Mouse (Mus musculus) CH12.LX (cell line): Measurements from ENCODE around the gene Zcwpw1.

ENCODE experiments used
- BHLHE40 ChIP-seq: IDR thresholded peaks from 2 replicates; pipeline ENCODE4 v1.6.1; 2011; ENCODE audit warnings: mild to moderate bottlenecking, low read depth, low read length, improper control_type of control experiment
- CHD1 ChIP-seq: IDR thresholded peaks from 2 replicates; pipeline ENCODE4 v1.6.1; 2012; ENCODE audit warnings: low read depth, low read length, improper control_type of control experiment, inconsistent platforms
- CTCF ChIP-seq, 2 experiments: IDR thresholded peaks in 1 of 2; conservative IDR thresholded peaks in 1 of 2; 2 replicates each; pipeline ENCODE4 v1.5.1; 2011 to 2012; ENCODE audit warnings: low read depth in 2 of 2, low read length in 2 of 2, improper control_type of control experiment in 1 of 2, inconsistent platforms in 1 of 2, mild to moderate bottlenecking in 1 of 2, moderate library complexity in 1 of 2
- MAFK ChIP-seq: IDR thresholded peaks from 2 replicates; pipeline ENCODE4 v1.6.1; 2011; ENCODE audit warnings: low read length, improper control_type of control experiment; ENCODE audit not compliant: insufficient replicate concordance
- MAX ChIP-seq: IDR thresholded peaks from 2 replicates; pipeline ENCODE4 v1.6.1; 2011; ENCODE audit warnings: low read length, improper control_type of control experiment
- MEF2A ChIP-seq: IDR thresholded peaks from 2 replicates; pipeline ENCODE4 v1.6.1; 2014; ENCODE audit warnings: low read depth, mild to moderate bottlenecking, inconsistent platforms, low read length, improper control_type of control experiment, borderline replicate concordance
- MYC ChIP-seq: IDR thresholded peaks from 2 replicates; pipeline ENCODE4 v1.6.1; 2011; ENCODE audit warnings: low read depth, mild to moderate bottlenecking, improper control_type of control experiment, low read length
- POLR2A ChIP-seq: IDR thresholded peaks from 2 replicates; pipeline ENCODE4 v1.6.1; 2011; ENCODE audit warnings: low read depth, mild to moderate bottlenecking, improper control_type of control experiment, low read length
- RCOR1 ChIP-seq: conservative IDR thresholded peaks from 2 replicates; pipeline ENCODE4 v1.6.1; 2012; ENCODE audit warnings: low read depth, mild to moderate bottlenecking, inconsistent platforms, low read length, improper control_type of control experiment
- TCF12 ChIP-seq: IDR thresholded peaks from 2 replicates; pipeline ENCODE4 v1.6.1; 2014; ENCODE audit warnings: low read depth, mild to moderate bottlenecking, inconsistent platforms, low read length, improper control_type of control experiment
- UBTF ChIP-seq: IDR thresholded peaks from 2 replicates; pipeline ENCODE4 v1.6.1; 2012; ENCODE audit warnings: low read depth, mild to moderate bottlenecking, inconsistent platforms, low read length, improper control_type of control experiment, moderate library complexity
- ZC3H11A ChIP-seq: IDR thresholded peaks from 2 replicates; pipeline ENCODE4 v1.6.1; 2012; ENCODE audit warnings: low read depth, mild to moderate bottlenecking, inconsistent platforms, low read length, improper control_type of control experiment
- ZKSCAN1 ChIP-seq: IDR thresholded peaks from 2 replicates; pipeline ENCODE4 v1.6.1; 2012; ENCODE audit warnings: low read depth, inconsistent platforms, low read length, improper control_type of control experiment, borderline replicate concordance
- ZNF384 ChIP-seq: IDR thresholded peaks from 2 replicates; pipeline ENCODE4 v1.6.1; 2012; ENCODE audit warnings: low read depth, low read length, improper control_type of control experiment, inconsistent platforms

- TF ChIP-seq CHD1 = no peak
- TF ChIP-seq ZNF384 = no peak
- no peak for TF ChIP-seq MAFK
- TF ChIP-seq POLR2A = no peak
- no peak for TF ChIP-seq MYC
- TF ChIP-seq BHLHE40 = no peak
- no peak for TF ChIP-seq MAX
- no peak for TF ChIP-seq ZC3H11A
- no peak for TF ChIP-seq ZKSCAN1
- TF ChIP-seq RCOR1 = no peak
- no peak for TF ChIP-seq MEF2A
- no peak for TF ChIP-seq TCF12
- no peak for TF ChIP-seq UBTF
- TF ChIP-seq CTCF (conservative IDR thresholded peaks at IDR 0.05 in 1 of 2, IDR thresholded peaks at IDR 0.05 in 1 of 2; ENCODE audit: low read depth in 2 of 2, low read length in 2 of 2) = no peak
These were observed 34.3 kb upstream of the Zcwpw1 start for GRCm38 (mm10) chr5:137753111-137753832.
